Mouse (Mus musculus): ENCODE measurements at regions not wholly inside any gene's neighbourhood (a gene's known extent, or its start where the extent isn't known, plus 50 kb on each side); places are given as distances from the start of the nearest gene placed in this dataset.
"Not testable (repeated sequence)": the region's sequence is repeated elsewhere in the genome, so short reads cannot be mapped to it uniquely, and the experiment has no call there.

DNA sequence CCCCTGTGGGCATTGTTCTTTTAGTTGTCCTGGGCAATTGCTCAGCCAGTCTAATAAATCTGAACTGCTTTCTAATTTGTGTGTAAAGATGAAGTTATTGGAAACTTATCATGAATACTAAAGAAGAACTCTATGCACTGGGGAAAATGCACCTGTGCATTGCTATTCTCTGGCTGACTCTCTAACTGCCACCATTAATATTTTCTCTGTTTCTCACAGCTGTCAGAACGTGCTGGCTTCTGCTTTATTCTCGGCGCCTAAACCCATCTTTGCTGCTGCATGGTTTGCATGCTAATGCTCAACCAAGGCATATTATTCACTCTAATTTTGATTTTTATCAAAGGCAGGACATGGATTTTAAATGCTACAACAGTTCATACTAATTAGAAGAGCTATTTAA lies 128.9 kb upstream of the Gm527 start:
- DNase-seq (ENCODE audit: low read depth) = no peak

DNA sequence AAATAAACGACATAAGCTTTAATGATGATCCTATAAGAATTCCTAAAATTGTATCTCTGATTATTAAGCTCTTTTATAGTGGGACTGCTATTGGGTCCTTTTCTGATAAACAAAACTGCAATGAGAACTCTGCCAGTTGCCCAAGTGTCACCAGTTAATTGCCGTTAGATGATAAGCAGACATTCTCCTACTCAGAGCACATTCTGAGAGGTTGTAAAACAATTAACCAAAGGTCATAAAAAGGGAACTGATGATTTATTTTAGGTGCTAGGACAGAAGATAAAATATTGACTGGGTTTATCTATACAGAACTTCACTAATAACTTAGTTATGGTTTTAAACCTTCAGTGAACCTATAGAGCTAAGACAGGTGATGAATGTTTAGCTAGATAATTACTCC lies 109.2 kb upstream of the Gm527 start:
- not testable (repeated sequence) for DNase-seq (ENCODE audit: low read depth)

DNA sequence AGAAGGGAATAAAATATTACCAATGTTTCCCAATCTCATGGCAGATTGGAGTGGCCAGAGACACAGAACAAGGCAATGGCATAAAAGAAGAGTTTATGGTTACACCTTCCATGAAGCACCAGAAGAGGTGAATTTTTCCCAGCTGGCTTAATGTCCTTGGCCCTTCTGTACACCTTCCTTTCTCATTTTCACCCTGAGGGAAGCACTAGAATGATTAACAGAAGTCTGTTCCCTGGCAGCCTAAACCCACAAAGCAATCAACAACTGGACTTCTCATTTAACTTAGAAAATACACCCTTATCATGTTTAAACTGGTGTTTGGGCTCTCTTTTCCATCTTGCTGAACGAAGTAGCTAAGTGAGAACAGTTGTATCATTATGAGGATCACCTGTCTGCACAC lies 107.6 kb upstream of the Gm527 start:
- DNase-seq (ENCODE audit: low read depth) = no peak

DNA sequence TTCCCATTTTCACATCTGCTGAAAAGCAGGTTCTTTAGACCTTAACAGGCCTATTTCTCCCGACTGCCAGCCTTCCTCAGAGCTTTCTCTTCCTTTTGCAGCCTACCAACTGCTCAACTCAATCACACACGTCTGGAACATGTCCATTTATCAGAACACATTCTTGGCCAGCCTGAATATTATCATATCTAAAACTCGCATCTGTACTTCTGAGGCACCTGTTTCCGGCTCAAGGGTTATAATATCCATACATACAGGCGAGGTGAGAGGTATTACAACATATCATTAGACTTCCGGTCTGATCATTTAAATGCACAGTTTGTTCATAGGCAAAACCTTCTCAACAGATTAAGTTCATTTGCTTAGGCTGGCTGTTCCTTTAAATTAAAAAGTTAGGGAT lies 101.8 kb upstream of the Gm527 start:
- no peak for DNase-seq (ENCODE audit: low read depth)

DNA sequence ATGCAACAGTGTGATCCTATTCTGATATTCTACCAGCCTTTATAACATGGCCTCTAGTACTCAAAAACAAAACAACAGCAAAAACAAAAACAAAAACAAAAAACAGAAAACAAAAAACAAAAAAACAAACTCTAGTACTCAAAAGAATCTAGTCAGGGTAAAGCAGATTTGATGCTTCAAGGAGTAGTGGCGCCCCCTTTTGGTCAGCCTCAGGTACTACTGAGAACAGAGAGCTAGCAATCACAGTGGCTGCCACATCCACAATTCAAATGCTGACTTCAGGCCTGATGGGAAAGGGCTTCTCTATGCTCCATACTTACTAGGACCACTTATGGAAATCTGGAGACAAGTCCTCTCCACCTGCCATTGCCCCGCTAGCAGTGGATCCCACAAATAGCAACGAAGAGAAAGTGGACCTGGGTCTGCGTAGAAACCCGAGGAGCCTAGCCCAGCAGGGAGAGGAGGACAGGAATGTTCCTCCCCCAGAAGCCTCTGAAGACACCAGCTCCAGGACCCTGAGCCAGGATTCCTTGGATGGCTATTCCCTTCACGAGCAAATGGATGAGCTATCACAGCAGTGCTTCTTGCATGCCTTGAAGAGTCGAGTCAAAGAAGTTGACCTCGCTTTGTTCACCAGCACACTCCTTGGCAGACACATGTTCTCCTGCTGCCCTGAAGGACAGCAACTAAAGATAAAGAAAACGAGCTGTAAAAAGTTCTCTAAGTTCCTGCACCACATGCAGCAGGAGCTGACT lies 100.5 kb upstream of the Gm527 start:
- no peak for DNase-seq (ENCODE audit: low read depth)

DNA sequence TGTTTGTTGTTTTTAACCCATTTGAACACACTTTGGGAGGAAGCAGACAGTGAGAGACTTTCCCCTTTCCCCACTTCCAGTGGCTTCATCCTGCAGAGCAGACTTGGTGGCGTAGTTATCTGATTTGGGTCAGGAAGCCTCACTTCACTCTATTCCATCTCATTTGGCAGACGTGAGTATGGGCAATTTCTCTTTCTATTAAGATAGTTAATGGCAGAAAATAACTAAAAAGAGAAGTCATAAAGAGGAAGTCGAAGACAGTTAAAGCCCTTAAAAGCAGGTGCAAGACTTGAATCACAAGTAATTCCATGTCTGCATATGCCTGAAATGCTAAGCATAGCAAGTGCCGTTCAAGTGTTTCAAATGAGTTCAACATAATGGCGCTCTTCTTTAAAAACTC lies 97.0 kb upstream of the Gm527 start:
- DNase-seq (ENCODE audit: low read depth) = no peak

DNA sequence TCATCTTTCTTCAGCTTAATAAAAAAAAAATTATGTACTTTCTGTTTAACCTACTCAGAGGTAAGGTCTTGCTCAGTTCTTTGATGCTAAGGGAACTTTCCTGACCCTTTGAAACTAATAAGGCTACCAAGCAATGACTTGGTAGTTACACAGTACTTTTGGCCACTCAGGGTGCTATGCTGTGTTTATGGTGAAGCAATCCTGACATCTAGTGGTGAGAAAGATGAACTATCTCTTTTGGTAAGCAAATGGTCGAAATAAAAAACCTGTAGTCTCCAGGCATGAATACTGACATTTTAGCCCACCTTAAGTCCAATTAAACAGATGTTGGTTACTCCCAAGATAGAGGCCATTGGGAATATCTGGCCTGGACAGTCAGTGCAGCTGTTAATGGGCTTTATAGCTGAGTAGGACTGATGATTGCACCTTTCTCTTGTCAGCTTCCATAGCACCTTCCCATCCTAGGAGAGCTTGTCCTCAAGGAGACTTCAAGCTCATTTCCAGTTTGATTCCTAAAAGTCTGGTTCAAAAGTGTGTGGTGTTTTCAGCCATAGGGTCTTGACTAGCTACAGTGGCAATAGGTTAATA lies 88.0 kb upstream of the Gm527 start:
- peak; percentile 23 for DNase-seq (ENCODE audit: low read depth)

DNA sequence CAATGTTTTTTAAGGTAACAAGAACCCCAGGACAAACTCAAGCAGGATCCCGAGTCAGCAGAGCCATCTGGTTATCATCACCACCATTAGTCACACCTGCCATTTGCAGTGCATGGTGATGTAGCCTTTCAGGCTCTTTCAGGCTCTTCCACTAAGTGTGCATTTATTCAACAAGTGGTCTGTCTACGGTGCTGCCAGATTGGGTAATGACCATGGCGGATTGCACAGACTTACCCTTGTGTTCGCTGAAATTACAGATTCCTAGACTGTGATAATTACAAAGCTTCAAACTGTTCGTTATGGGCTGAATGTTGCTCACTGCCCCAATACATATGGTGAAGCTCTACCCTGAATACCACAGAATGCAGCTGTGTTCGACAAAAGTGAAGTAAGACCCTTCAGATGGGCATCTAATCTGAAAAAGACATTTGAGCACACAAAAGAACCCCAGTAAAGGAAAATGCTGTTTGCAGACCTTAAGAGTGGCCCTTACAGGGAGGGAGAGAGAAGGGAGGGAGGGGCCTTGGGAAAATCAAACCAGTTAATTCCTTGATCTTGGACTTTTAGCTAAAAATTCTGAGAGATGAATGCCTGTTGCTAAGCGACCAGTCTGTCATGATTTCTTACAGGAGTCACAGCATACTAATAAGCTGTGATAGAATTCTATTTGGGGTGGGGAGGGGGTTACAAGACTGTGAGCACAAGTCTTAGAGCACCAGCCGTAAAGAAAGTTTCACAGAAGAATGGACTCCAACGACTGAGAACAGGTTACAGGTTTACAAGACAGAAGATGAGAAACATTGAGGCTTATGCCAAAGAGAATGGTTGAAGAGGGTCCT lies 85.2 kb upstream of the Gm527 start:
- DNase-seq (ENCODE audit: low read depth) = no peak

DNA sequence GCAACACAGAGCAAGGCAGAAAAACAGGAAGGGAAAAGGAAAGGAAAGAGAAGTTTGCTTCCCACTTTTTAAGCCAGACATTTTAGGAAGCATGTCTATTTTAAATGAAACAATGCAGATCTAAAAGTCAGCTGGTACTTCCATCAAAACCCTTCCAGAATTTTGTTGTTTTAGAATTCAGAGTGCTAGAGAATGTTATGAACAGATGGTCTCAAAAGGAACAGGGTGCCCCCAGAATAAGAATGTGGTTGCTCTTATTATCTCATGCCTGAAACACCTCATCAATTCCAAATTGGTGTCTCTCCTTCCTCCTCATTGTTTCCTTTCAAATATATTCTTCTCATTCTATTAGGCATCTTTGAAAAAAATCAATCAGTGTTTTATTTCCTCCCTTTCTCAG lies 60.0 kb upstream of the Gm527 start:
- DNase-seq (ENCODE audit: low read depth) = no peak

All from c-Kit-positive CD71-negative TER-119-negative erythroid progenitor cells, embryonic 14.5 days (primary cell).